ENCODE assay signal across 24 mouse cellular contexts in genomic region chr17:30276477-30276876, GRCm38 (mm10).
A peak's percentile ranks its signal among the peaks of the same experiment; 100 is the strongest.
DNase-seq lines count a peak whose midpoint lies in the region; ATAC-seq lines count a peak whose summit lies in the region.
"Had no signal": no experiment of that assay in that cellular context is flagged by ENCODE, and none has a peak within 500 bp of the region (broad histone marks: within the 10 kb centered on the region; RNA-seq: fewer than 3 reads in every experiment).

No protein-coding gene starts in this region.

- H3K27me3 ChIP-seq in hindbrain, embryonic 16.5 days (replicated peaks; ENCODE audit: control insufficient read depth, insufficient read depth, low read length): no peaks in the 10 kb centered on the region
- H3K27me3 ChIP-seq in hindbrain, embryonic 12.5 days: no peaks in the 10 kb centered on the region
- H3K27me3 ChIP-seq in midbrain, embryonic 10.5 days (ENCODE audit: low read depth, poor library complexity, severe bottlenecking): no peaks in the 10 kb centered on the region
- H3K27me3 ChIP-seq in midbrain, embryonic 15.5 days (replicated peaks): no peaks in the 10 kb centered on the region
- no peaks in the 10 kb centered on the region for H3K27me3 ChIP-seq in embryonic facial prominence, embryonic 10.5 days (replicated peaks; ENCODE audit: low read depth, poor library complexity, severe bottlenecking)
- H3K27me3 ChIP-seq: embryonic facial prominence, embryonic 12.5 days; embryonic facial prominence, embryonic 15.5 days; hindbrain, embryonic 15.5 days; intestine, embryonic 15.5 days had no signal

- H3K4me2 ChIP-seq in hindbrain, embryonic 16.5 days (ENCODE audit: low read length): no peak overlapping the region
- H3K4me2 ChIP-seq in hindbrain, embryonic 12.5 days (replicated peaks): no peak overlapping the region
- no peak overlapping the region for H3K4me2 ChIP-seq in midbrain, embryonic 15.5 days
- H3K4me2 ChIP-seq: embryonic facial prominence, embryonic 12.5 days; embryonic facial prominence, embryonic 15.5 days; heart, embryonic 11.5 days; hindbrain, embryonic 15.5 days; intestine, embryonic 15.5 days had no signal

- no peaks in the 10 kb centered on the region for H3K36me3 ChIP-seq in hindbrain, embryonic 16.5 days (ENCODE audit: control insufficient read depth, insufficient read depth, low read length)
- peaks cover 3% of the 10 kb centered on the region; the same call in 1 of the 2 replicates for H3K36me3 ChIP-seq in hindbrain, embryonic 12.5 days
- H3K36me3 ChIP-seq in midbrain, embryonic 10.5 days: no peaks in the 10 kb centered on the region
- 0 out of 2 replicates have a peak, but pooled peaks cover 3% of the 10 kb centered on the region for H3K36me3 ChIP-seq in midbrain, embryonic 15.5 days (replicated peaks)
- H3K36me3 ChIP-seq in embryonic facial prominence, embryonic 10.5 days (replicated peaks): no peaks in the 10 kb centered on the region
- H3K36me3 ChIP-seq: embryonic facial prominence, embryonic 12.5 days; embryonic facial prominence, embryonic 15.5 days; intestine, embryonic 15.5 days had no signal

- no peak overlapping the region for H3K4me3 ChIP-seq in hindbrain, embryonic 16.5 days (ENCODE audit: low read length)
- no peak overlapping the region for H3K4me3 ChIP-seq in hindbrain, embryonic 12.5 days
- H3K4me3 ChIP-seq in midbrain, embryonic 10.5 days: no peak overlapping the region
- H3K4me3 ChIP-seq in midbrain, embryonic 15.5 days: no peak overlapping the region
- H3K4me3 ChIP-seq in embryonic facial prominence, embryonic 10.5 days: no peak overlapping the region
- H3K4me3 ChIP-seq: embryonic facial prominence, embryonic 12.5 days; embryonic facial prominence, embryonic 15.5 days; gastrocnemius, adult 2 months; hindbrain, embryonic 15.5 days; intestine, embryonic 15.5 days had no signal

- 75% methylated on average over 4 of the region's 4 CpGs for WGBS in hindbrain, embryonic 16.5 days
- WGBS in hindbrain, embryonic 12.5 days: 85% methylated on average over 4 of the region's 4 CpGs
- 90% methylated on average over 4 of the region's 4 CpGs for WGBS in midbrain, embryonic 10.5 days
- WGBS in midbrain, embryonic 15.5 days: 91% methylated on average over 4 of the region's 4 CpGs
- WGBS in embryonic facial prominence, embryonic 10.5 days: 68% methylated on average over 4 of the region's 4 CpGs

- peak; percentile 62; the same call in 1 of the 2 replicates for ATAC-seq in hindbrain, embryonic 16.5 days
- ATAC-seq in hindbrain, embryonic 12.5 days (ENCODE audit: low FRiP score): no peak
- no peak for ATAC-seq in midbrain, embryonic 15.5 days (replicated peaks)
- ATAC-seq: activated CD4-positive, CD25-positive, alpha-beta regulatory T cell, adult 4 months; CD4-positive, CD25-positive, alpha-beta regulatory T cell, adult 4 months; forebrain, embryonic 14.5 days; forebrain, postnatal 0 days; intestine, embryonic 15.5 days had no signal

- no peak overlapping the region for H3K27ac ChIP-seq in hindbrain, embryonic 16.5 days (ENCODE audit: low read depth, low read length)
- no peak overlapping the region for H3K27ac ChIP-seq in hindbrain, embryonic 12.5 days
- peak overlapping the region; percentile 17; the same call in 1 of the 2 replicates for H3K27ac ChIP-seq in midbrain, embryonic 10.5 days (replicated peaks)
- H3K27ac ChIP-seq in midbrain, embryonic 15.5 days: no peak overlapping the region
- peak overlapping the region; percentile 44; the same call in 1 of the 2 replicates for H3K27ac ChIP-seq in embryonic facial prominence, embryonic 10.5 days (replicated peaks)
- H3K27ac ChIP-seq: embryonic facial prominence, embryonic 12.5 days; embryonic facial prominence, embryonic 15.5 days; gastrocnemius, adult 2 months; hindbrain, embryonic 15.5 days; intestine, embryonic 15.5 days had no signal

- H3K9ac ChIP-seq in hindbrain, embryonic 16.5 days (ENCODE audit: low read depth, low read length): no peak overlapping the region
- no peak overlapping the region for H3K9ac ChIP-seq in hindbrain, embryonic 12.5 days
- no peak overlapping the region for H3K9ac ChIP-seq in midbrain, embryonic 15.5 days
- H3K9ac ChIP-seq: embryonic facial prominence, embryonic 12.5 days; embryonic facial prominence, embryonic 15.5 days; forebrain, postnatal 0 days; hindbrain, embryonic 15.5 days; intestine, embryonic 15.5 days had no signal

- DNase-seq in midbrain, embryonic 10.5 days (ENCODE audit: low spot score): no peak
- DNase-seq in embryonic facial prominence, embryonic 10.5 days (ENCODE audit: low spot score): no peak
- DNase-seq in adrenal gland, adult (ENCODE audit: inconsistent age in 2 of 2, low spot score in 1 of 2): no peak
- DNase-seq: adrenal gland, postnatal 10 days; adrenal gland, postnatal 36 days; cerebellum, adult 18-20 months; cerebellum, adult 9-10 months; cerebellum, postnatal 14 days; forebrain, postnatal 0 days; gastrocnemius, adult 2 months; gastrocnemius, postnatal 14 days; heart, adult 11 months; heart, postnatal 36 days had no signal

- H3K4me1 ChIP-seq in hindbrain, embryonic 16.5 days (ENCODE audit: control insufficient read depth, insufficient read depth, low read depth, low read length): peaks cover 12% of the 10 kb centered on the region
- peaks cover 22% of the 10 kb centered on the region for H3K4me1 ChIP-seq in hindbrain, embryonic 12.5 days
- peaks cover 36% of the 10 kb centered on the region for H3K4me1 ChIP-seq in midbrain, embryonic 10.5 days
- H3K4me1 ChIP-seq in midbrain, embryonic 15.5 days: peaks cover 12% of the 10 kb centered on the region
- peaks cover 37% of the 10 kb centered on the region for H3K4me1 ChIP-seq in embryonic facial prominence, embryonic 10.5 days

- no peaks in the 10 kb centered on the region for H3K9me3 ChIP-seq in hindbrain, embryonic 16.5 days (ENCODE audit: control insufficient read depth, low read length)
- H3K9me3 ChIP-seq in hindbrain, embryonic 12.5 days (replicated peaks): no peaks in the 10 kb centered on the region
- H3K9me3 ChIP-seq in midbrain, embryonic 10.5 days (replicated peaks): no peaks in the 10 kb centered on the region
- H3K9me3 ChIP-seq in midbrain, embryonic 15.5 days: no peaks in the 10 kb centered on the region
- H3K9me3 ChIP-seq in embryonic facial prominence, embryonic 10.5 days: no peaks in the 10 kb centered on the region
- H3K9me3 ChIP-seq: embryonic facial prominence, embryonic 12.5 days; embryonic facial prominence, embryonic 15.5 days; hindbrain, embryonic 15.5 days; intestine, embryonic 15.5 days had no signal

Comparison
In these comparisons a context has a peak if more than half of its experiments do, and no peak if none do; other contexts are left out.
1. H3K27ac ChIP-seq: peak in midbrain, embryonic 10.5 days (single experiment) and embryonic facial prominence, embryonic 10.5 days (single experiment); none in hindbrain, embryonic 16.5 days (single experiment), hindbrain, embryonic 12.5 days (single experiment) and midbrain, embryonic 15.5 days (single experiment).